Mouse (Mus musculus) thymus, adult 2 months (tissue): Measurements from ENCODE around the gene Nucb2.

Source experiments
- CTCF ChIP-seq: fragments of 200-500 bp; IDR thresholded peaks from 2 replicates; pipeline ENCODE4 v1.5.1; 2012; ENCODE audit warnings: mild to moderate bottlenecking, control low read depth, low read length, moderate library complexity, borderline replicate concordance; ENCODE audit not compliant: control insufficient read depth, poor library complexity, insufficient read depth; ENCODE audit errors: extremely low read depth
- POLR2A ChIP-seq: fragments of 200-500 bp; IDR thresholded peaks from 2 replicates; pipeline ENCODE4 v1.6.1; 2012; ENCODE audit warnings: mild to moderate bottlenecking, low read length, control low read depth, moderate library complexity; ENCODE audit not compliant: control insufficient read depth, poor library complexity, insufficient read depth; ENCODE audit errors: extremely low read depth

GRCm38 (mm10) chr7:116529793-116530192, 25.6 kb downstream of the Nucb2 start:
- TF ChIP-seq CTCF, result no peak
- TF ChIP-seq POLR2A, result no peak
